Mouse (Mus musculus): ENCODE measurements around the gene Gm49711. TPM values are rescaled to one million over a fixed set of nuclear protein-coding genes. Genes with fewer than 3 reads are reported as not detected.

Gene Gm49711
- total RNA-seq, 2 experiments from 2014 or later = not detected

DNA sequence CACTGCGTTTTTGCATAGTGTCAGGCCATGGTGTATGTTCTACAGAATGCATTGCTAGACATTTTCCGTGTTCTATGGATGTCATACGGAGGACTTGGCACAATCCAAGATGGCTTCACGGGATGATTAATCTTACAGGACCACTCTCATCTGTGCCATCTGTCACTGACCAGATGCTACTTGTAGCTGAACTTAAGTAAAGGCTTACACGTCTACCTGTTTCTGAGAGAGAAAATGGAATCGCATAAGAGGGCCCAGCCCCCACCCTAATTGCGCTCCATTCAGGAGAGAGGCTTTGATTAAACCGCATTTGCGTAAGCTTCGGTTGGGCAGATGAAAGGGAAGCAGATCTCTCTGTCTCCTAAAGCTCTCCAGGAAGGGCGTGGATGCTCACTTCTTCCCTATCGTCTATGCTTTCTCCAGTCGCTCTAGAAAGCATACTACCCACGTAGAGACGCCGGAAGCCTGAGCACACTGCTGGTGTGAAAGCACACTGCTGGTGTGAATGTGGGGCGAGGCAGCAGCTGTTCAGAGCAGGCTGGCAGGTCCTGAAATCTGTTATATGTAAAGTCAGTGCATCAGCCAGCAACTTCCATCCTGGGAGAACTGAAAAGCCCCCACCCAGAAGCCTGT, 62.9 kb downstream of the Gm49711 start:
- no peak for DNase-seq

- DNase-seq = no peak
Observed at GRCm38 (mm10) chr16:92127226-92127625, 69.1 kb downstream of the Gm49711 start.

DNA sequence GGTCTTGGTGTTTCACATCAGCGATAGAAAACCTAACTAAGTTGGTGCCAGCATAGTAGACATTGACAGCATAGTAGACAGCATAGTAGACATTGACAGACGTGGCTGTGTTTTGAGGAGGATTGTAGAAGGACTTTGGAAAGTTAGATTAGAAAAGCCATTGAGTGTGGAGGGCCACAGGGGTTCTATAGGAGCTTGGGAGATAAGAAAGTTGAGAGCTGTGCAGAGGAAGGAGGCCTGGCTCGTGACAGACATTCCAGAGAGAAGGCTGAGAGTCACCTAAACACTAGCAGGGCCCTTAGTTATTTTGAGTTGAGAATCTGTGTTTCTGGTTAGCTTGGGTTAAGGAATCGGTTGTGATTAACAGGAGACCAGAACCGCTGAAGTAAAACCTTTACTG, 69.5 kb downstream of the Gm49711 start:
- DNase-seq = no peak

DNA sequence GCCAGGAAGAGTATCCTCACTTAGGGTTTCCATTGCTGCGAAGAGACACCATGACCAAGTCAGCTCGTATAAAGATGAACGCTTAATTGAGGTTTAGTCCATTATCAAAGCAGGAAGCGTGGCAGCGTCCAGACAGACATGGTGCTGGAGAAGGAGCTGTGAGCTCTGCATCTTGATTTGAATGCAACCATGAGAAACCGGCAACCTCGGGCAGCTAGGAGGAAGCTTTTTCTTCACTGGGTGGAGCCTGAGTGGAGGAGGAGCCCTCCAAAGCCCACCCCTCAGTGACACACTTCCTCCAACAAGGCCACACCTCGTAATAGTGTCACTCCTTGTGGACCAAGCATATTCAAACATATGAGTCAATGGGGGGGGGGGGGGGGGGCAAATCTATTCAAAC, 71.7 kb downstream of the Gm49711 start:
- no peak for DNase-seq

DNA sequence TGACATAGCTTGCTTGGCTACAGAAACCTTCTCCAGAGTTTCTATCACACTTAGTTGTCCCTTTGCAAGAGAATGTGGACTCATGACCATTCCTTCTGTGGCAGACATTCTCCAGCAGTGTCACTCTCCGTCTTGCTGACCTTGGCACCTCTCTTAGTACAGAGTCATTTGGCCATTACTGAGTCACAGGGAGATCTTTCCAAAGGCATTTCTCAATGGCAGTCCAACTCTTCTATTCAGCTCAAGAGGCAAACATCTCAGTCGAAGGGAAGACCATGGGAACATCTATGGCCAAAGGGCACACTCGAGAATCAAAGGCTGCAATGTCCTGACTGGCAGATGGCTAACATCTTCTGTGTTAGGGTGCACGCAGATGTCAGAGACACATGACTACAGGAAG, 74.4 kb downstream of the Gm49711 start:
- DNase-seq = no peak

DNA sequence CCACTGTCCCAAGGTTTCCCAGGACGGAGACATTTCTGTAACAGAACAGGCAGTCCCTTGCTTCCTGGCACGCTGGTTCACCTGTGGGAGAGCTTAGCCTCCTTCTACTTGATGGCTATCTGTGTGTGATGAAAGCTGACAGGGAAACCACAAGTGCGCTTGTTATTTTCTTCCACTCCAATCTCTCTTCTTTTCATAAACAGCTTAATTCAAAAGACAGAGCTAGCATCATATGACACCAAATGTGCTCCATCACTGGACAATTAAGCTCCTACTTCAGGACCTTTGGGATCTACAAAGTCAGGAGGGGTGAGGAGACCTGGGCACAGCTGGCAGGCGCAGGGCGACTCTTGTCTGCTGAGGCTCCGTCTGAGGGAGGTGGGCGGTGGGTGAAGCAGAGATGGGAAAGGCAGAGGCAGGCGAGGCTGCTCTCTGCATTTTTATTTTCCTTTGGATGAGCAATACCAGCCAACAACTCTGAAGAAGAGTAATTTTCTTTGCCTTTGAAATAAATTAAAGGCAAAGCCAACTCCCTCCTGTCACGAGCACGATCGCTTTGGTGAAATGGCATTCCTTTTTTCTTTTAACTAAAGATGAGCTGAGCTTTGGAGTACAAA, 76.1 kb downstream of the Gm49711 start:
- no peak for DNase-seq

DNA sequence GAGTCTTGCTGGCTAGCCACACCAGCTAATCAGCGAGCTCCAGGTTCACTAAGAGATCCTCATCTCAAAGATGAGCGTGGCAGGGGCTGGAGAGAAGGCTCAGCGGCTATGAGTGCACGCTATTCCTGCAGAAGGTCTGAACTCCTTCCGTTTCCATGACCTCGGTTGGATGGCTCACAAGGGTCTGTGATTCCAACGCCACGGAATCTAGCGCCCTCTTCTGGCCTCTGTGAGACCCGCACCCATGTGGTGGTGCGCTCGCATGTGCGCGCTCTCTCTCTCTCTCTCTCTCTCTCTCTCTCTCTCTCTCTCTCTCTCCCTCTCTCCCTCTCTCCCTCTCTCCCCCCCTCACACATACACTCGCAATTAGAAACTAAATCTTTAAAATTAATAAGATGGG, 78.2 kb downstream of the Gm49711 start:
- no peak for DNase-seq

GRCm38 (mm10) chr16:92139386-92140261, 81.5 kb downstream of the Gm49711 start:
- peak; percentile 27 for DNase-seq

- no peak for DNase-seq
Observed at GRCm38 (mm10) chr16:92140328-92140727, 82.2 kb downstream of the Gm49711 start.

DNA sequence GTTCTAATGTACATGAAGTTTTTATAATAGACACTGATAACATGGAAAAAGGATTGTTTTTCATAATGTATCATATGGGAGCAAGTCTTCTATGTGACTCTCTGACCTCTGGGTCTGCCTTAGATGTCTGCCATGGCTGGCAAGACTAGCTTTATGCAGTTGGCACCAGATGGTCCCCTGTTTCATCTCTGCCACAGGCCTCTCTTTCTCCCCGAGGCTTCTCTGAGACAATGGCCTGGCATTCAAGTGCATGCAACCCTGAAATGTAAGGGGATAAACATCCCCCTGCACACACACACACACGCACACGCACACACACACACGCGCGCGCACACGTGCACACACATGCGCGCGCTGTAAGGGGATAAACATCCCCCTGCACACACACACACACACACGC, 82.9 kb downstream of the Gm49711 start:
- no peak for DNase-seq

DNA sequence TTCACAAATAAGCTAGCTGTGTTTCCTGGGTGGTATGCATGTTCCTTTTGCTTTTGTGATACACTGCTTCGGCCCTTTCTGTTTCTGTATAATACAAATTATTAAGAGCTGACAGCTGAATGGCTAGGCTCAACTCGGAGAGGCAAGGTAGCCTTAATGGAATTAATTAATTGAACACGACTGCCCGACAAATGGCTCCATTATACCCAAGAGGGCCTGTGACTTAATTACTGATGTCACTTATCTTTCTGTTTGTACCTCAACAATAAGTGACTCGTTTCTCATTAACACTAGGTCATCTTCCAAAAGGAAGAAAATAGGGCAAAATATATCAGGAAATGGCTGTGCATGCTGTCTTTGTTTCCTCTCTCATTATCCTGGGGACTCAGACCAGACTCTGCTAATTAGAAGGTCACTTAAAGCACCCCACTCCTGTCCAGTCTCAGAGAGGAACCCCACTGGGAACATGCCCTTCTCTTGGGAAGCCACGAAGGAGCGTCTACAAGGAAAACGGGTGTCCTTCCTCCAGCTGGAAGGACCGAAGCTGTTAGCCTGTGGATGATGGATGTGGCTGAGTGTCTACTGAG, 84.4 kb downstream of the Gm49711 start:
- DNase-seq = no peak

- no peak for DNase-seq
Observed at GRCm38 (mm10) chr16:92147631-92148366, 89.7 kb downstream of the Gm49711 start.

- no peak for DNase-seq
Observed at GRCm38 (mm10) chr16:92148367-92148728, 90.2 kb downstream of the Gm49711 start.

- DNase-seq = no peak
Observed at GRCm38 (mm10) chr16:92150975-92151374, 92.9 kb downstream of the Gm49711 start.

DNA sequence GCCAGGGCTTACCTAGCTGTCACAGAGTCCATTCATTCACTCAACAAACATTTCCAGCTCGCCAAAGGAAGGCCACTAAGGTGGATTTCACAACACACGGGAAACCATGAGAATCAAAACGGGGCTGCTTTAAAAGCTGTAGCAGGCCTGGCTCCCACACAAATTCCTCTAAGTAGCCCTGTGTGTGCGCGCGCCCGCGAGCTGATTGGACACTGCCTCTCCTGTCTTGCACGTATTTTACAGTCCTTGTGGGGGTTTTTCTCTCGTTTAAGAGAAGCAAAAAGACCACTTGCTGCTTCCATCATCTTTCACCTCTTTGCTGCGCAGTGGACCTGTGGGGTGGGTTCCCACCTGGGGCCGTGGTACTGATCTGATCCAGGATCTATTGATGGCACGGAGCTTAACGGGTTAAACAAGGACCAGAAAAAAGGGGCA, 99.9 kb downstream of the Gm49711 start:
- peak; percentile 18 for DNase-seq

DNA sequence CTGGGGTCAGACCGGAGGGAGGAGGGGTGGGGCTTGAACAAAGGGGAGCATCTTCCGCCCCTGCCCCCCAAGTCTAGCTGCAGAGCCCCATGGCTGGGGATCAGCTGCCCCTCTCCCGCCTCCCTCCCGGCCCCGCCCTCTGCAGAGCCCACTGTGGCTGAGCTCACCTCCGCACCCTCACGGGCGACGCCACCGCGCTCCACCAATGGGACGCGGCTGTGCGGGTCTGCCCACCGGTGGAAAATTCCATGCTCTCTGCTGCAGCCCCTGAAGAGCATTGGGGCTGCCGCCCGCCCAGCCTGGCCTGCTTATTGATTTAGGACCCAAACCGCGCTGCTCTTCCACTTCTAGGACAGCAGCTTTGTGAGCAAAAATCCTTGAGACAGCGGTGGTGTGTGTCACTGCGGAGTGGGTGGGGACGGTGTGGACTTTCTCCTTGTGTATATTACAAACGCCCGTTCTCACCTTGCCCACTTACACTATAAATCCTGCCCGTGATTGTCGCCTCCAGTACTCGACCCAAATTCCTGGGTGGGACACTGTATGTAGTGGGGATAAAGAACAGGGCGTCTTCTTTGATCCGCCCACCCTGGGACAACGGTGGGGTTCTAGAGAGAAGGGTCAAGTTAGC, 100.5 kb downstream of the Gm49711 start:
- DNase-seq = peak; percentile 57

DNA sequence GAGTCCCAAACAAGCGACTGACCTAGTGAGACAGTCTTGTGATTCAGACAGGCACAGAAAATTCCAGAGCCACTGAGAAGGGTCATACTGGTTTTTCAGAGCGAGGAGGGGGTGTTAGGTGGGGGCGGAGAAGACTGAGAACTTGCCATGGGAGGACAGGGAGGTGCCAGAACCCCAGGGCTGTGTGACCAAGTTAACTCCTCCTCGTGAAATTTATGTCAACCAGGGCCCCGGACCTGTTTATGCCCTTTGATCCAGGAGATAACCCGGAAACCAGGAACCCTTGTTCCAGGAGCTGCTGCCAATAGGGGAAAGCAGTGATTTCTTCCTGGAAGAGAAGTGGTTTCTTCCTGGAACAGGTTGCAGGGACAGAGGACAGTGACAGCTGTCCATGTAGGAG, 101.0 kb downstream of the Gm49711 start:
- DNase-seq = no peak

DNA sequence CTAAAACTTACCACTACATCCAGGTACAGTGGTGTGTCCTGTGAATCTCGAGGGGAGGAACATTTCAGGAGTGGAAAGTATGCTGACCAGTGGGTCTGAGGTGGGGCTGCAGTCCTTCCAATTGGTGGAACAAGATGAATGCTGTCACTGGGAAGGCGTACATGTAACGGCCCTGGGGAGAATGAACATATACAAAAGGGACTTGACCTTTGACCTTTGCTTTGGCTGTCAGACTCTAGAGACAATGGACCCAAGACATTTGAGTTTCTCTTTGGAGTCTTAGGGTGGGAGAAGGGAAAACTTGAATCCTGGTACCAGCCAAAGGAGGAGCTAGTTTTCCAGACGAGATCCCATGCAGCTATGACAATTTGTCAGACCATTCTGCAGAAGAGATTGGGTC, 104.2 kb downstream of the Gm49711 start:
- no peak for DNase-seq

GRCm38 (mm10) chr16:92163545-92163944, 105.4 kb downstream of the Gm49711 start:
- no peak for DNase-seq

DNA sequence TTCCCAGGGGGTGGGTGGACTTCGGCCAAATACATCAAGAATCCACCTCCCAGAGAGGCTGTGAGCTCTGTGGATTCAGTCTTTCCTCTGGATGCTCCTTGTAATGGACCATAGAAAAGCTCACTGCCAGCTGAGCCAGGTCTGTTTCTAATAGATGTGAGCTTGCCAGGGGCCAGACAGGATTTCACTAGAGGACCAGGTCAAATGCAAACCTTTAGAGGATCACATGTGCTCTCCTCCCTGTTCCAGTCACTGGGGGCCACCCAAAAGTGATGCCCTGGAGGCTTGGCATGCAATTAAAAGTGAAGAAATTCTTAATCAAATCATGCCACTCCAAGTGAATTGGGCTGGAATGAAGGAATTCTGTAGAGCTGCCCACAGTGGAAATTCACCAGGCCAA, 117.9 kb downstream of the Gm49711 start:
- DNase-seq = no peak

DNA sequence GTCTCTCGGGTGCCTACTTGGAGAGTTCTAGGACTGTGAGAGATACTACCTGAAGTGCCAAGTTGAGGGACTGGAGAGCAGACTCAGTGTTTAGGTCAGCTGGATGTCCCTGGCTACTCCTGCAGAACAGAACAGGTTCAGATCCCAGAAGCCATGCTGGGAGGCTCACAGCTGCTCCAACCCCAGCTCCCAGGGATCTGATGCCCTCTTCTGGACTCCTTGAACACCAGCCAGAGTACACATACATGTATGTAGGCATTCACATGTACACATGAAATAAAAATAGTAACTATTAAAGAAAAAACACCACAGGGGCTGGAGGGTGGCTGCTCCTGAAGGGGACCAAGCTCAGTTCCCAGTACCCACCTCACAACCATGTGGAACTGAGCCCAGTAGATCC, 119.6 kb downstream of the Gm49711 start:
- DNase-seq = no peak

DNA sequence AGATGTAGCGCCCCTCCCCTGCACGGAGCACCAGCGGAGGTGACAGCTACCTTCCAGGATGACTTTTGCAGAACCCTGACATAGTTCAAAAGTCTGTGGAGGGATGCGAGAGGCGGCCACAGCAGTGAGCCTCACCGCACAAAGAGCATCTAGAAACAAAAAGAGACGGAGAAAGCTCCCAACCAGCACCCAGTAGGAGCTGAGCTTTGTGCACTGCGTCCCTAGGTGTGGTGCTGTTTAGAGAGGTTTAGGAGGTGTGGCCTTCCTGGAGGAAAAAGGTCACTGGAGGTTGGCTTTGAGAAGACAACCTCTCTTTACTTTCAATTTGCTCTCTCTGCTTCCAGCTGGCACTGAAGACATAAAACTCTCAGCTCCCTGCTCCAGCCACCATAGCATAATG, 121.2 kb downstream of the Gm49711 start:
- DNase-seq = no peak
